Mouse (Mus musculus) cerebellum, postnatal 10 days (tissue): ENCODE data around the gene Lrit2.

ENCODE experiments used
- DNase-seq, 2 experiments: peaks; one replicate each; pipeline ENCODE4 v3.0.0; 2021; ENCODE audit warnings: mixed read lengths in 2 of 2

Lrit2 gene

GRCm38 (mm10) chr14:37067629-37068028, at the start of gene Lrit2:
Lrit2 (plus strand) TSS chr14:37067929.
- no peak for DNase-seq

- no peak for DNase-seq
These were observed 40.3 kb upstream of the Lrit2 start for GRCm38 (mm10) chr14:37027248-37027933.

GRCm38 (mm10) chr14:37027951-37028350, 39.8 kb upstream of the Lrit2 start:
- peak; percentile 32 to 48 for DNase-seq

GRCm38 (mm10) chr14:37028555-37028954, 39.2 kb upstream of the Lrit2 start:
- peak; percentile 79 to 85 for DNase-seq

GRCm38 (mm10) chr14:37032481-37033104, 35.1 kb upstream of the Lrit2 start:
- peak; percentile 63 to 75 for DNase-seq

GRCm38 (mm10) chr14:37033241-37033640, 34.5 kb upstream of the Lrit2 start:
- peak; percentile 90 to 93 for DNase-seq

- peak in 1 of 2 experiments; percentile 15 for DNase-seq
These were observed 33.3 kb upstream of the Lrit2 start for GRCm38 (mm10) chr14:37034432-37034831.

- DNase-seq, result no peak
These were observed 18.8 kb upstream of the Lrit2 start, which contains the start of gene Rgr for GRCm38 (mm10) chr14:37048914-37049410. Rgr (minus strand) TSS chr14:37048964.

GRCm38 (mm10) chr14:37064849-37065248, 2.9 kb upstream of the Lrit2 start:
- DNase-seq, result peak in 1 of 2 experiments; percentile 28

- DNase-seq, result no peak
These were observed 1.1 kb upstream of the Lrit2 start for GRCm38 (mm10) chr14:37066636-37067035.

- DNase-seq, result peak; percentile 11 to 44
These were observed 787 bp downstream of the Lrit2 start for GRCm38 (mm10) chr14:37068516-37068915.

- no peak for DNase-seq
These were observed 13.0 kb downstream of the Lrit2 start for GRCm38 (mm10) chr14:37080724-37081123.

- DNase-seq, result no peak
These were observed 16.0 kb downstream of the Lrit2 start for GRCm38 (mm10) chr14:37083755-37084154.

GRCm38 (mm10) chr14:37094436-37094835, 26.7 kb downstream of the Lrit2 start:
- peak; percentile 46 to 66 for DNase-seq

- no peak for DNase-seq
These were observed 27.8 kb downstream of the Lrit2 start for GRCm38 (mm10) chr14:37095556-37095955.

GRCm38 (mm10) chr14:37097956-37098530, 30.3 kb downstream of the Lrit2 start, which contains the start of gene Cdhr1:
Cdhr1 (minus strand) TSS chr14:37098347.
- peak; percentile 48 to 49 for DNase-seq

GRCm38 (mm10) chr14:37101531-37101930, 33.8 kb downstream of the Lrit2 start:
- no peak for DNase-seq

GRCm38 (mm10) chr14:37102484-37102883, 34.8 kb downstream of the Lrit2 start:
- no peak for DNase-seq

- peak in 1 of 2 experiments; percentile 40 for DNase-seq
These were observed 37.0 kb downstream of the Lrit2 start for GRCm38 (mm10) chr14:37104747-37105146.

- peak; percentile 24 to 45 for DNase-seq
These were observed 38.1 kb downstream of the Lrit2 start for GRCm38 (mm10) chr14:37105846-37106245.

GRCm38 (mm10) chr14:37109460-37109859, 41.7 kb downstream of the Lrit2 start:
- no peak for DNase-seq

GRCm38 (mm10) chr14:37109975-37110374, 42.2 kb downstream of the Lrit2 start:
- no peak for DNase-seq

- peak; percentile 36 to 43 for DNase-seq
These were observed 42.7 kb downstream of the Lrit2 start for GRCm38 (mm10) chr14:37110456-37110855.

GRCm38 (mm10) chr14:37111371-37111770, 43.6 kb downstream of the Lrit2 start:
- no peak for DNase-seq
